Mouse (Mus musculus) adrenal gland, postnatal 4 days (tissue): ENCODE results near the gene Cpa5. TPM values are rescaled to one million over a fixed set of nuclear protein-coding genes. Genes with fewer than 3 reads are reported as not detected.

Source experiments
- DNase-seq, 2 experiments: peaks; one replicate each; pipeline ENCODE4 v3.0.0; 2021 to 2022; ENCODE audit warnings: low spot score in 2 of 2, mixed read lengths in 2 of 2
- long read RNA-seq, 2 experiments: library from polyadenylated mRNA; stranded (forward); transcript quantifications; one replicate each; pipeline ENCODE4 v2.0.0; 2021
- total RNA-seq, 2 experiments: library from RNA; stranded (reverse); gene quantifications; 2 replicates each; pipeline ENCODE4 v1.2.3; 2021

Cpa5 gene
- total RNA-seq: not detected
- long read RNA-seq, experiment 1: 0 reads
- long read RNA-seq, experiment 2: 0 reads

DNA sequence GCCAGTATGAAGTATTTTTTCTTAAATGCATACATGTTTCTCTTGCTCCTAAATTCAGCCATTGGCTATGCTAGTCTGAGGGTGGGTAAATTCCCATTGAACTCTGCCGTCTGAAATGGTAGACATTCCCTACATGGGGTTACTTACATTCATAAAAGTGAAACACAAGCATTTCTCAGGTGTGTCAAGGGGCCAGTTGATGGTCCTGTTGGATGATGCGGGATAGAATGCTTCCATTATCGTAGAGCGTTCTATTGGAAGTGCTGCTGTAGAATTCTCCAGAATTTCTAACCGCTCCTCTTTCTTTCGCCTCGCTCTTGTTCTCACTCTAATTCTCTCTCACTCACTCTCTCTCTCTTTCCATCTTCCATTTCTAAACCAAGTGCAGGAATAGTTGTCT lies at the start of gene Cpa5:
Gene Cpa5 (plus strand): TSS at position 301 of the 400 bp plus-strand sequence.
- DNase-seq: no peak

DNA sequence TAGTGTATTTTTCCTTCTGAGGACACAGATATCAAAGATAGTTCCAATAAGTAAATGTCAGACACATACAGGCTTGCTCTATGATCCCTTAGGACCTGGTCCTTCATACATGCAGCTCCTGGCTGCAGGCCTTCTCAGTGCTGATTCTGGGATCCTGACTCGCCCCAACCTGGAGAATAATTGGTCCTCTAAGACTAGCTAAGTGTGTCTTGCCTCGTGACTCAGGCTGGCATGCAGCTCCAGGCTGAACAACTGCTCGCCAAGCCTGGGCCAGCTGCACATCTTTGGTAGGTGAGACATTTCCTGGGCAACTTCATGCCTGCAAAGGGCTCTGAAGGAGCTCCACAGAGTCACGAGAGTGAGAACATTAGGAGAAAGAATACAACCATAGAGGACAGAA lies 48.7 kb upstream of the Cpa5 start:
- no peak for DNase-seq

DNA sequence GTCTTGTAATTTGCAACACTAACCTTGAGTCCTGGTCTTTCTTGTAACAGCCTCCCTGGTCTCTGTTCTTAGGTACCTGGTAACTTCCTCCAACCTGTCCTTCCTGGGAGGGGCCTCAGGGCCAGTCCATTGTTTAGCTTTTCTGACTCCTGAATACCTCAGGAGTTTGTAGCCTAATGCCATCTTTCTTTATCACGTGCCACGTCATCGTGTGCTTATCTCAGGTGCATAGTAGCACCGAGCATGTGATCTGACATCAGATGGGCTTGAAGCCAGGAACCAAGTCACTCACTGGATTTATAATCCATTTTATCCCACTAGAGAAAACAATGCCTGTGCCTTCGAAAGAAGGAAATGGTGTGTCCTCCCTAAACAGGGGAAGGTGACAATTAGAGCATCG lies 47.2 kb upstream of the Cpa5 start:
- no peak for DNase-seq

DNA sequence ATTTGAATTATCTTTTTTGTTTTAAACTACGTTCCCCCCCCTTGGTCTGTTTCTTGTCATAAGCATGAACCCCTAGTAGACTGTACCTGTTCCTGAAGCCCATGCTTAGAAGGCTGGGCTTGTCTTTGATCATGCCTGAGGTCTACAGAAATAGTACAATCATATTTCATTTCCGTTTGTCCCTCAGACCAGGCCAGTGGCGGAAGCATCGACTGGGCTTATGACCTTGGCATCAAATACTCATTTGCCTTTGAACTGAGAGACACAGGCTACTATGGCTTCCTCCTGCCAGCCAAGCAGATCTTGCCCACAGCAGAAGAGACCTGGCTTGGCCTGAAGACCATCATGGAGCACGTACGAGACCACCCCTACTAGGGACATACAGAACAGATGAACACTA lies 46.8 kb upstream of the Cpa5 start:
- no peak for DNase-seq

DNA sequence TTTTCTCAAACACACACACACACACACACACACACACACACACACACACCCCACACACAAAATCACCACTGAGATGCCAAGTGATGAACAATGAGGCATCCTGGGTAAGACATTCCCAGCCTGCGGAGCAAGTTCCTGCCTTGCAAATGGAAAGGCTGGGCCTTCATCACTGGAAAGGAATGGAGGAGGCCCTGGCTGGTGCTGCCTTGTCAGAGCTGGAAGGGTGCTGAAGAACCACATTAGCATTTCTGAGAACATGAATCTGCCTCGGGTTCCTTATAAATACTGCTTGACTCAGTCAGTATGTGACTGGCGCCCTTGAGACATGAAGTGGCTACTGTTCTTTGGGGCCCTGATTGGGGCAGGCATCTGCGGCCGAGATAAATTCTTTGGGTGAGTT lies 42.7 kb upstream of the Cpa5 start, which contains the start of gene Cpa4:
Gene Cpa4 (plus strand): TSS at position 301 of the 400 bp plus-strand sequence.
- DNase-seq: no peak

DNA sequence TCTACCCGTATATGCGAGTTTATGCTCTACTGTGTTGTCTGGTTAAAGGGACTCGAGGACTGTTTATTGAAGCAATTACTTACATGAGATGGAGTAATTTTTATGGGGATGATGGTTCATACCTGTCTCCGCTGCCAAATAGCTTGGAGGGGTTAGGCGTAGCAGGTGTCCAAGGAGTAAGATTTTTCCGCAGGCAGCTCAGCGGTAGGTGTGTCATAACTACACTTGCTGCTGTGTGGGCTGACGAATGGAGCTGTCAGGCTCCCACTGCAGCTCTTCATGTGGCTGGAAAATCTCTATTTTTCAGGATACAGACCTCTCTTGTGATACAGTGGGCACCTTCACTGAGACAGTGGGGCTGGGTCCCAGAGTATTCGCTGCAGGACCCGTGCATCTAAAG lies 41.5 kb upstream of the Cpa5 start:
- no peak for DNase-seq

DNA sequence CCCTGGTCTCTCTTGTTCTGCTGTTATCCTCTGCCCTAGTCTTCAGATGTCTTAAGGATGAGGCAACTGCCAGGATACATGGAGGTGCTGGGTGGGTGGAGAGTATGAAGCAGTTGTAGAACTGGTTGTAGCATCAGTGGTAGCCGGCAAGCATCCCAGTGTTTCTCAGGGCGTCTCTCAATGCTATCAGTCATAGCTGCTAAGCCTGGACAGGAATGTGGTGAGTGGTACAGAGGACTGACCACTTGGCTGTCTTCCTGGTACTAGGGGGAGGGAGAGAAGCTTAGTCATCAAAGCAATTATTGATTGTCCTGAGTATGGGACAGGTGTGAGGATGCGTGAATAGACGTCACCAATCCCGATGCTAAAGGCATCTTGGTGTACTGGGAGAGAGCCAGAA lies 40.8 kb upstream of the Cpa5 start:
- no peak for DNase-seq

DNA sequence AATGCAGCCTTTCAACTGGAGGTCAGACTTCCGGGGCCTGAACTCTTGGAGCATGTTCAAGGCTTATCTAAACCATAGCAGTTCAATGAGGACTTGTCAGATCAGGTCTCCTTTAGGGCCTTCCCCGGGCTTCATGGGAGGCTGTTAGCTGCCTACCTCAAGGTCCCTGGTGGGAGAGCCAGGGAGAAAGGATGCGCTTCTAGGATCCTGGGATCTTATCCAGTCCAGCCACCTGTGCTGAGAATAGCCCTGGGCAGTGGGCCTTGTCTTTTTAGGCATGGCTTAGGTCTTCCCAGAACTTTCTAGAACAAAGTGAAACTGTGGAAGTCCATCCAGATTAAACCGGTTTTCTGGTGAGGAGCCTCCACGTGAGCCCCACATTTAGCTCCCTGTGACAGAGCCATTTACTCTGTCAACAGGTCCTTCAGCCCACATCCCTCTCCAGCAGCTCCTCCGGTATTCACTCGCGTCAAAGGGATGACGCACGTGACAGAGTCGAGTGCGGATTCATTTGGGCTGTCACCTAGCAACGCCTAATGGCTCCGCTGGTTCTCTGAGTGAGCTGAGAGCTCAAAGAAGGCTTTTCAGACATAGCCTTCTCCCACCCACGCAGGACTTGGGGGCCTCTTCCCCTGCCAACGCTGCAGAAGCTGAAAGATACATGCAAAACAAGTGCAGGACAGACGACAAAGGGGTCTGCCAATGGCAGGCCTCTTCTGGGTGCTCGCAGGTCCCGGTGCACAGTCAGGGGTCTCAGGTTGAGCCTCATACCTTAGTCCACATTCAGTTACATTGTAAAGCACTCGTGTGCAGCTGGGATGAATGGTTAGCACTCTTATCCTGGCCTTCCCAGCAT lies 38.1 kb upstream of the Cpa5 start:
- DNase-seq: no peak

DNA sequence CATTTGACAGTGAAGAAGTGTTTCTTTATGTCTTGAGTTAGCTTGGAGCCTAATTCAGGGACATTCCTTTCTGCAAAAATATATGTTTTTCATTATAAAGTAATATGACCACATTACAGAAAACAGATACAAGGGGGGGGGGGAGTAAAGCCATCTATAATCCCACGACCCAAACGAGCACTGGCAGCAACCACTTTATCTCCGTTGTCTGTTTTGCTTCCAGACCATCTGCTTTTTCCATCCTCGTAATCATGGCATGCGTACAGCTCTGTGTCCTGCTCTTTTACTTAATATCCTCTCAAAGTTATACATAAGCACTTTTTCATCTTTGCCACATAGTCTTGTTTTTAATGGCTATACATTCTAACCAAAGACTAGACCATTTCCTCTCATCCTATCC lies 37.4 kb upstream of the Cpa5 start:
- no peak for DNase-seq

DNA sequence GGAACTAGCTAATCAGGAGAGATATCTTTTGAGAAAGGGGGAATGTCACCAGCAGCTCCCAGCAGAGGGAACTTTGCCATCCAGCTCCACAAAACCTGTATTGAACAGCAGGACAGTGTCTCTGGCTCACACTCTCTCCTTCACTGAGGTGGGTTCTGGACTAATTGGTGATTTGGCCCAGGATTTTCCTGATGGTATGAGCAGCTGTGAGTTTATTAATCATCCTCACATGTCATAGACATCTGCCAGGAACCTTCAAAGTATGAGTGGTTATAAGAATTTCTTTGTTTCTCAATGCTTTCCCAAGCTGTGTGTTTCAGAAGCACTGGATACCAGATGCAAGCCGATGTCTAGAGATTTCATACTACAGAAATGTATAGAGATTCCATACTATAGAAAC lies 35.9 kb upstream of the Cpa5 start:
- DNase-seq: no peak

DNA sequence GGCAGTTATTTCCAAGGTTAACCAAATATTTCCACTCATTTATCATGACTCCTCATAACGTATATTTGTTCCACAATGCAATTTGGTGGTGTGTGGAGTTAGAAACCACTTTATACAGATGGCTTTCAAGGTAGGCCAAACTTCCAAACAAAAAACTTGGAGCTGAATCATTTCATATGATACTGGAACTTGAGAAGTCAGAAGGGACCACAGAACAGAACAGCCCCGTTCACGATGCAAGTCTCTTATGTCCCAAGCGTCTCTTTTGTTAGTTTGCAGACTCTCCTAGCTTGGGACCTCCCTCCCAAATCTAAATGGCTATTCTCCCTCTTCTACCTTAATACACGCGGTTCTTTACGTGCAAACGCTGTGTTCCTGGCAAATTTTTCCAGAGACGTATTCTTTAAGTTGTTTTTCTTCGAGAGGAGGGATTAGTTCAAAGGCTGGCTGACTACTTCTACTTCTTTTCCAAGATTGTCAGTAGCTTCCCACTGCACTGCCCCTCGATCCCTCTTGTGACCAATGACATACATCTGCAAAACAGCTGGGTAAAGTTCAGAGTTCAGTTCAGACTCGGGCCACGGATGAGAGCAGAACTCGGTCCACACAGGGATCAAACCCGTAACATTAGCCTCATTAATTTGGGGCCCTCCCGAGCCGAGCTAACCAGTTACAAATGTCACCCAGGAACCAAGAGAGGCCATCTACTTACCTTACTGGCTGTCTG lies 34.2 kb upstream of the Cpa5 start:
- DNase-seq: no peak

DNA sequence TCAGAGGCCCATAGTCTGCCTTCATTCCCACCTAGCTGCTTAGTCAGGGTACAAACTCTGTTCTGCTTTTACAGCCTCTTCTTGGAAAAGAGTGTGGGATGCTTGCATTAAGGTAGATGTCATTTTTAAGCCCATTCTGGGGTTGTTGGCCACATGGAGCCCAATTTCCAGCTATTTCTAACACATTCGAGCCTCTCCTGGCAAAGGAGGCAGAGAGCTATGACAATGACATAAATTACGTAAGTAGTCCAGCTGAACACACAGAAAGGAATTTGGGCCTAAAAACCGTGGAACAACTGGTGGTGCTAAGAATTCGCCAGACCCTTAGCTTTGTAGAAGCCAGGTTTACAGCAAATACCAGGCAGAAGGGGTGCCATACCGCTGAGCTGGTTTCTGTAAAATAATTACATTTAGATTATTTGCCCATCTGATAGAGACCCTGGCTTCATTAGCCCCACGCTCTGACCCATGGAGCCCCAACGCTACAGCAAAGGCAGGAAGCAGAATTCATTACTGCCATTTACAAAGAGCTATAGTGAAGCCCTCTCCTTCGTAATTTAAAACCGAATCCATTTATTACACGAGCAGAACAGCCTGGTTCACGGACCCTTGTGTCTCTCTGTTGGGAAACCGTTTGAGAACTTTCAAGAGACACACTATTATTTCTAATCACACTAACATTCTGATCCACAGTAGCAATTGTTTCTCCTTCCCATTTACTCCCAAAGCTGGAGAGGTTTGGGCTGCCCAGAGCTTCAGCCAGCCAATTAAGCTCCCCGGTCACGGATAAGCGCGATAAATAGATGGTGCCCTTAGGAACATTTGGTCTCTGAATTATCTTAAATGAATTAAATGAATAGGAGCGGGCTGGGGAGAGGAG lies 30.6 kb upstream of the Cpa5 start:
- no peak for DNase-seq

DNA sequence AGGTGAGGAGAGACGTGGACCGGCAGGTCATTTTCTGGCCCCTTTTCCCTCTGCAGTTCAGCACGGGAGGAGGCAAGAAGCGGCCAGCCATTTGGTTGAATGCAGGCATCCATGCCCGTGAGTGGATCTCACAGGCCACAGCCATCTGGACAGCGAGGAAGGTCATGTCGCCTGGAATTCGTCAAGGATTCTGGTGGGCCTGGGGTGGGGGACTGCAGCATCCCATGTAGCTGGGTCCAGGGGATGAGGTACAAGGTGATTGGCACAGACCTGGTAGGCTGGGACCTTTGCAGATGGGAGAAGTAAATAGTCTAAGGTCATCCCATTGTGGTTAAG lies 30.0 kb upstream of the Cpa5 start:
- no peak for DNase-seq

DNA sequence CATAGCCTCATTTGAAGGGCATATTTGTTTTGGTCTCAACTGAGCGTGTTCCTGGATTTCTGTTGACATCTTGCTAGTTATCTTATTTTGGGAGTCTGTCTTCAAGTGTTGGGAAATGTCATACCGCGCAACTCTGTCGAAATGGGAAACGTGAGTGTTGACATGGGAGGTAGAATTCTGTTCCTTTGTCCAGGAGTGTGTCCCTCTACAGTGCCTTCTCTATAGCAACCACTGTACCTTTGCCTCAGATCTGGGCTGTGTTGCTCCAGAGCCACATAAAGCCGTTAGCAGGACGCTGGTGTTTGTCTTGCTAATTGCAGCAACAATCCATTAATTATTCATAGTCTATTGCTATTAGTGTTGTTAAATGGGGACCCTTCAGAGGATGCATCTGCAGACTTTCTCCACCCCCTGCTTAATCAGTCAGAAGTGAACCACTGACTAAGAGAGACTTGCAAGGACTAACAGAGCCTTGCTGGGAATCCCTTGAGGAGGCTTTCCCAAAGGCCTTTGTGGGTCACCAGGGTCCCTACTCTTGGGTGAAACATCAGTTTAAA lies 23.8 kb upstream of the Cpa5 start:
- DNase-seq: no peak

DNA sequence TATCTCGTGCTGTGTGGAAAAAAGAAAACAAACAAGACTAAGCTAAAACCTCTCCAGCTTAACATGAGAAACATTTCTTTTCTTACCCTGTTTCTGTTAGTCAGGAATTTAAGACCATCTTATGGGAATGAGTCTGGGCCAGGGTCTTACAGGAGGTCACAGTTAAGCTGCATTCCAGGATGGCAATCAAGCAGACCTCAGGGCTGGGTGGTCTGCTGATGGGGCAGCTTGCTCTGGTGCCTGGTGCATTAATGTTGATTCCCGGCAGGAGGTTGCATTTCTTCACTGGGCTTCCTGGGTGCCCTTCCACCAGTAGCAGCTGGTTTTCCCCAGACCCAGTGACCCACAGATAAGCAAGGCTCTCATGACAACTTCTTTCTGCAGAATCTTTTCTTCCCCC lies 21.0 kb upstream of the Cpa5 start:
- DNase-seq: no peak

DNA sequence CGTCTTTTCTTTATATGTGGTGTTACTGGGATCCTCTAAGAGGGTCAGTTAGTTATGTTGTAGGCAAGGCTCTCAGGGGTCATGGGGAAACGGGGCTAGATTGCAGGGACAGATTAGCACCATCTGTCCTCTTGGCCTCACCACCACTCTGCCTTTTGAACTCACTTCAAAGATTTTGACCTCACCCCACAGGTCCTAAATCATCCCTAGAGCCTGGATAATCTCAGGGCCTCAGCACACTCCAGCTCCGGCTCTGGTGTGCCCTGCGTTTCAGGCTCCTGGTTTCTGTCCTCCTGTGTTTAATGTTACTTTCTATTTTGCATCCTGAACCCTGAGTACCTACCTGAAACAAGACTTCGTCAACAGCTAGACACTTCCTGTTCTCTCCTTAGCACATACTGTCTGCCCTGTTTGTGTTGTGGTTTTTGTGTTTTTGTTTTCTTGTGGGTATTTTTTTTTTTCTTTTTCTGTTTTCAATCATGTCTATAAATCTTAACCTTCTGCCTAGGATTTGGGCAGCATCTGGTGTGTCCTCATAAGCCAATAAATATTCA lies 18.9 kb upstream of the Cpa5 start:
- no peak for DNase-seq

DNA sequence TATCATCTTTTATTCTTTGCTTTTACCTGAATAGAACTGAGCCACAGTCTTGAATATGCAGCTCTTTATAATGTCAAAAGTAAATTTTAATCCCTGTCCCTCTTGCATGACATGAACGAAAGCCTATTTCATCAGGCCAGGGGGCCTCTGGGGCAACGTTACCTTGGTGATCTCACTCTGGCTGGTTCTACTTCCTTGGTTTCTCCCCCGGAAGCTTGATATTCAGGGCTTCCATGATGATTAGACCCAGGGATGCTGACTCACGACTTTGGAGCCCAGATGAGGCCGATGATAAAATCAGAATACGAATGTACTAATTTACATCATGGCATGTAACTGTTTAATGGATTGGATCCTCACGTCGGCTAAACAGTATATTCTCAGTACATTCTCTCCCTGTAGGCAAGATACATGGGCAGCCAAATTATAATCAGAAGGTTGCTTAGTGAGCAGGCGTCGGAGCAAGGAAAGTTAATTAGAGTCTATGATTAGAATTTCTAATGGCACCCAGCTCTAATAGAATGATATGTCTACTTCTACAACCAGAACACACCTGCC lies 18.3 kb upstream of the Cpa5 start:
- DNase-seq: no peak

DNA sequence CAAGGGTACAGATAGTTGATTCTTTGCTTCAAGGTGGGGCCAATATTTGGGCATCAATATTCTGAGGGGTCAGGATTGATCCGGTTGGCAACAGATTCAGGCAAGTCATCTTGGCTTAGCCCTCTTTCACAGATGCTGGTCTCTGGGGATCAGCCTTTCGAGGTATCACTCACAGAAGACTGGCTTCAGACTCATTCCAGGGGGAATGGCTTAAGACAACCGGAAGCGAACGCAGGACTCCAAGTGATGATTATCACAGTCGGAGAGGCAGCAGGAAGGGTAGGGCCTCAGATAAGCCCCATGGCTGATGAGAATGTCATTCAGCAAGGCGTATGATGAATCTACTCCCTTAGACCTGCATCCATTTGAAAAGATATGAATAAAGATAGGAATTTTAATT lies 16.4 kb upstream of the Cpa5 start:
- DNase-seq: no peak

DNA sequence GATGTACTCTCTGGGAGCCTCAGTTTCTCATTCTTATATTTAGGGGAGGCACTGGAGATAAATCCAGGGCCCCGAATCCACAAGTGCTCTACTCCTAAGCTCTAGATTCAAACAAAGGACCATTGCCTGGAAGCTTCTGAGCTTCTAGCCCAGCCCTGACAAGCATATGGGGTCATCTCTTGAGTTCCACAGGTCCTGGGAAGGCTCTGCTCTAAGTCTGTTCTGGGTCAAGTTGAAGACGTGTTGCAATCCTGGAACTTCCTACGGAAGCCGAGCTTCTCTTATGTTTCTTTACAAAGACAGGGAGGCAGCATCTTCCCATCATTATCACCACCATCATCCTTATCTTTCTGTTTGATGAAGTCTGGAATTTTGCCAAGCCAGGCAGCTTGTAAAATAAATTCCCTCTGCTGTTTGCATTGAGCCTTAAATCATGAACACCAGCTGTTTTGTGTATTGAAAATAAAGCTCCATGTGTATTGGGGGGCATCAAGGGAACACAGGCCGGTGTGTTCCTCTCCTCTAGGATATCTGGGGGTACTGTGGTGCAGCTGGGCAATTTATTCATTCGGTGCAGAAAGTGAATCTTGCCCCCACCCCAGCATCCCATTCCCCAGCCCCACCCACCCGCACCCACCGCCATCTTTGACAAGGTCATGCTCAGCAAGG lies 14.4 kb upstream of the Cpa5 start:
- no peak for DNase-seq

DNA sequence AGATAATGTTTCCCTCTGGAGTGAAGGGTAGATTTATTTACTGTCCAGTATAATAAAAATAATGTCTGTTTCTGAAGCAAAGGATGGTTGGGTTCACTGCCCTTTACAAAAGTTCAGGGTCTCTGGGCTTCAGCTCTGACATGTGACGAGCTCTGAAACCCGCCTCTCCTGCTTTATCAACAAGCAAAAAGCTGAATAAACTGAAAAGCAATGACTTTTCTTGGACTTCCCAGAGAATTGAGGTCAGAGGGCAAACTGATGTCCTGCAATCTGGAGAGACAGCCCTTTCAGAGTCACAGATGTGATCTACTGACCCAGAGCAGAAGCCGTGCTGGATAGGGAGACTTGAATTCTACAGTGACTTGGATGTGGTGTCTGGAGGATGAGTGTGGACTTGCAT lies 10.8 kb upstream of the Cpa5 start:
- no peak for DNase-seq
